Mouse (Mus musculus) right cerebral cortex, postnatal 14 days (tissue): ENCODE results near the gene Reln.

ENCODE experiments used
- DNase-seq: peaks from one replicate; pipeline ENCODE4 v3.0.0; 2022

Gene Reln

DNA sequence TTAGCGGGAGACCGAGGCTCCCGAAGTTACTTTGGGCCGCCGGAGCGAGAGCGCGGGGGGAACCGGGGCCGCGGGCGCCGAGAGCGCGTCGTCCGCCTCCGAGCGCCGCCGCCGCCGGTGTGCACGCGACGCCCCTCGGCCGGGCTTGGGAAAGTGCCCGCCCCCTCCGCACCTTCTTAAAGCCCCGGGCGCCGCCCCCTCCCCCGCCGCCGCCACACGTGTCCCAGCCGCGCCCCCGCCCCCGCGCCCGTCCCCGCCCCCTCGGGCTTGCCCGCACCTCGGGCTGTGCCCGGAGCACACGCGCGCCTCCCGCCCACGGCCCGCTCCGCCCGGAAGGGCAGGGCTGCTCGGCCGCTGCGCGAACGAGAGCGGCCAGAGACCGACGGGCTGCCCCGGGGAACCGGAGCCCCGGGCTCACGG is at the start of gene Reln:
Gene Reln, minus strand, starts transcription at position 147 of the 420 bp plus-strand sequence.
- DNase-seq: peak; percentile 39

GRCm38 (mm10) chr5:22388502-22388901 is 44.0 kb upstream of the Reln start:
- no peak for DNase-seq

GRCm38 (mm10) chr5:22360510-22360909 is 16.0 kb upstream of the Reln start:
- DNase-seq: no peak

- no peak for DNase-seq
These were observed 3.9 kb upstream of the Reln start for GRCm38 (mm10) chr5:22348412-22348811.

DNA sequence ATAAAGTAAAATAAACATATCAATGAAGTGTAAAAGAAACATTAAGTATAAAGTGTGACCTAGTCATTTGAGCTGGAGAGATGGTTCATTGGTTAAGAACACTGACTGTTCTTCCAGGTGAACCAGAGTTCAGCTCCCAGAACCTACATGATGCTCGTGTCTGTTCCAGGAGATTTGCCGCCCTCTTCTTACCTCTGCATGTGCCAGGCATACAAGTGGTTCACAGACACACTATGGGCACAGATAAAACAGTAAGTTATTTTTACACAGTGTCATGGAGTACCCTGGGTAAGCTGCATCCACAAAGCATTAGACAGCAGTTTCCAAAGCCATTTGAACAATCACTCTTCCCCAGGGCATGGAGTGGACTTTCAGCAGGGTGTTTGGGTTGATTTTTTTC is 3.2 kb upstream of the Reln start:
- DNase-seq: no peak

DNA sequence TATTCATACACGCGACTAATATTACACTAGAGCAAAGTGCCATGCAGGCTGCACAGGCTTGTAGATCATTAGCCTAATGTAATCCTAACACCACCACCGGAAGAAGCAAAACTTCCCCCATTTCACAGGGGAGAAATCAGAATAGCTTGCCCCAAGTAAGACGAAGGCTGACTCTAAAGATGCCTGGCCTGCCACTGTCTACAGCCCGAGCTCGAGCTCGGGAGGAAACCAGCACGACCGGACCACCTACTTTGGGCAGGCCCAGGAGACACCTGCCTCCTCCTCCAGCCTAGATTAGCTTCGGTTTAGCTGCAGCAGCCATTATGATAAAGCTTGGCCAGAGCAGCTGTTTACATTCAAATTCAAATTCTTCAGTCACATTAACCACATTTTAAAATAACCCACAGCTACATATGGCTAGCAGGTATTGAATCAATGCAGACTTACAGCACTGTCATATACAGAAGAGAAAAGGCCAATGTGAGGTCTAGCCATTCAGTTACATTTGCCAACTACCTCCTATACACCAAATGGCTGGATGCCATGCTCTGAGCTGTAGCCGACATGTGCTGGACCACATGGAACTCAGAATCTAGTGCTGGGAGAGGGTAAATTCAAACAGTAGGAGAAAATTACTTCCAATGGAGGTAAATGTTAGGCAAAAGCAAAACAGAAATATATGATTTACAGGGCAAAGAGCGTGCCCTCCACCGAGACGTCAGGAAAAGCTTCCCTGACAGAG is 1.6 kb upstream of the Reln start:
- DNase-seq: no peak

DNA sequence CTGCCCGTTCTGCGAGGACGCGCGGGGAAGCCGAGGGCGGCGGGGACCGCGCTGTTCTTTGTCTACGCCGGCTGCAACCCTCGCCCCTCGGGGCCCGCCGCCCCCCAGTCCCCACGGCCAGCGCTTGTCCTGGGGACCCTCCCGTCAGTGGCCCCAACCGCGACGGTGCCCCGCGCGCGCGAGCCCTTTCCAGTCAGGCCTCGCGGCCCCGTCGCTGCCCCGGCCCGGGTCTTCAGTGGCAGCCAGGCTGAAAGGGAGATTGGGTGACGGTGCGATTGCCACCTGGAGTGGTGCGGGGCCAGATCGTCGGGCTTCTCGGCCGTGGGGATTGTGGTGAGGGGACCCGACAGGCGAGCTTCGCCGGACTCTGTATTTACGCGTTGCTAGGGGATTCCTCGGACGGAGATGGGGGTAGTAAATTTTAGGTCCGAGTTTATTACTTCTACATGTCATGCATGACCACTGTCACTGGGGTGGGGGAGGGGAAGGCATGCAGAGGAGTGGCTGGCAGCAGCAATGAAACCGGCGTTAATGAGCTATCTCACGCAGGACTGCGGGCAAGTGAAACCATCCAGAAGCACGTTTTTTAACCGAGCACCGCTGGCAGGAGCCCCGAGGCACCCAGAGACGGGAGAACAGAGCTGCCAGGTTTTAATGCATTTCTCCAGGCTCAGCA is 612 bp upstream of the Reln start:
- peak; percentile 22 for DNase-seq

DNA sequence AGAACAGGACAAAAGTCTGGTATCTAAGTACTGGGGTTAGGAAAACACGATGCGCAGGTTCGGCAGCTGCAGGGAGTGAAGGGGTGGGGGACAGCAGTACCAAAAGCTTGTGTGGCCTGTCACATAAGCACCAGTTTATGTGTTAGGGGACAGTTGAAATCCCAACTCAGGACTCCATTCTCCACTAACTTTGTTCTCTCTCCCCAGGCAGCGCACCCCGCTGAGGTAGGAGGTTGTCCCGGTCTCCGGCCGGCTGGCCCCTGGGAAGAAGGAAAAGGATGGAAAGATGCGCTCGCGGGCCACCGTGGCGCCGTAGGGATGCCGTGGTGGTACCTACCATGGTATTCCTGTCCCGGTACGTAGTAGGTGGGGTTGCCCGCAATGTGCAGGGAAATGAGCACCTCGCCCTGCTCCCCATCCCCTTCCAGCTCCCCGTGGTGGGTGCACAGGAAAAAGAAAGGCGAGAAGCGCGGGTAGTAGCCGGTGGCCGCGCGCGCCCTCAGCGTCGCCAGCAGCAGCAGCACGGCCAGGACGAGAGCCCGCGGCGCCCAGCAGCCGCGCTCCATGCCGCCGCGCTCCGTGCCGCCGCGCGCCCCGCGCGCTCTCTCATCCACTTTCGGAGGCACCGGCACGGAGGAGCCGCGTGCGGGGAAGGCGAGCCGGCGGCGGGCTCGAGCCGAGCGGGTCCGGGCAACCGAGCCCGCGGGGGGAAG is 503 bp downstream of the Reln start:
- DNase-seq: peak; percentile 31

DNA sequence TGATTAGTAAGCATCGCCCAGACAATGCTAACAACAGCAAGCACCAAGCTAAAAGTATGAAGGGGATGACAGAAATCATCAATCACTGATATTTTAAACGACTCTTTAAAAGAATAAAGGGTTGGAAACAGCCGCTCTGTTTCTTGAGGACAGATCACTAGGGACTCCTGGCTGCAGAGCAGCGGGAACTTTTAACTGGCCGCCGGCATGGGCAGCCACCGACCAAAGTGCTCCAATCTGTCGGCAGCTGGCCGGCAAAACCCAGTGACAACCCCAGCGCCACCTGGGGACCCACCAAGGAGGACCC is 1.0 kb downstream of the Reln start:
- DNase-seq: no peak

DNA sequence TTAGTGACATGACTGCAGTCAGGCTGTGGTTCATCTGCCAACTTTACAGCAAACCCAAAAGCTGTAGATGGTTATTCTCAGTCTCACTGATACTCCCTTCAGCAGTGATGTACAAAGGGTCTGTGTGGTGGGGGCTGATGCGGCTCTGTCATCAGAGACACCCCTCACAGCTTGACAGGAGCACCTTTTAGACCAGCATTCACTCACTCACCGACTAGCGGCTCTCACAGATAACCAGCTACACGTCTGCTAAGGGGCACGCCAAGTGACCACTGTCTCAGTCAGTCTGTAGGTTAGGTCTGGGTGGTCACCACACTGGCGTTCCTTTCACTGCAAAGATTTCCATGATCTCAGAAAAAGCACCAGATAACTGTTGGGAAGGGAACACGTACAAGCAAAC is 2.0 kb downstream of the Reln start:
- no peak for DNase-seq

GRCm38 (mm10) chr5:22340991-22341390 is 3.5 kb downstream of the Reln start:
- DNase-seq: no peak

- DNase-seq: no peak
These were observed 9.1 kb downstream of the Reln start for GRCm38 (mm10) chr5:22335408-22335807.

GRCm38 (mm10) chr5:22330802-22331201 is 13.7 kb downstream of the Reln start:
- DNase-seq: peak; percentile 10

DNA sequence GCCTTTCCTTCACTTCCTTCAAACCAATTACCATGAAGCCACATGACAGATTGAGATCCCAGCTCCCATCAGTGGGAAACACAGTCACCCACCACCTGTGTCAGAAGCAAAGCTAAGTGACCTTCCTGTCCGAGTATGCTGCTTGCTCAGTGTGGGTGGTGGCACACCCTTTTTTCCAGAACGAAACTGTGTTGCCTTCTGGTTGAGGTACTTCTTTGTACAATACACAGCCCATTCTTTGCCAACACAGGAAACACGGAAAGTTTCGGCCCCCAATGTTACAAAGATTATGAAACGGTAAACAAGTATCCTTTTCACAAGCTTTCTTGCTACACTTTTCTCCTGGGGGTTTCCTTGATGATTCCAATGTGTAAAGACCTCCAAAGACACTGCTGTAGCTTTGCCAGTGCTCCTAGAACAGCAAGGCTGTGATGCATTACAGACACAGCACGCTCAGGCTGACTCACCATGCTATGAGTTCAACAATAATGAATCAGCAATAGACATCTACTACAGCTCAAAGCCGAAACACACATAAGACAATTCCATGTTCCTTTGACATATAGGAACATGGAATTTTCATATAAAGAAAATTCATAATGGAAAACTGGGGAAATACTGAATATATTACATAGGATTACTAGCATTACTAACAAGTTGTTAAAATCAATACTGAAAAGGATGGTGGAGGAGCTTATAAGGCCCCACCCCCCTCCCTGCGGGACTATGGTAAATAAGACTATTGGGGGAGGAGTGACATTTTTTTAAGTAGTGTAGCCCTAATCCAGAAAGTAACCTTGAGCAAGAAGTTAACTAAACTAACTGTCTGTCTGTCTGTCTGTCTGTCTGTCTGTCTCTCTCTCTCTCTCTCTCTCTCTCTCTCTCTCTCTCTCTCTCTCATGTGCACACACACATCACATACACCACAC is 15.8 kb downstream of the Reln start:
- DNase-seq: no peak

DNA sequence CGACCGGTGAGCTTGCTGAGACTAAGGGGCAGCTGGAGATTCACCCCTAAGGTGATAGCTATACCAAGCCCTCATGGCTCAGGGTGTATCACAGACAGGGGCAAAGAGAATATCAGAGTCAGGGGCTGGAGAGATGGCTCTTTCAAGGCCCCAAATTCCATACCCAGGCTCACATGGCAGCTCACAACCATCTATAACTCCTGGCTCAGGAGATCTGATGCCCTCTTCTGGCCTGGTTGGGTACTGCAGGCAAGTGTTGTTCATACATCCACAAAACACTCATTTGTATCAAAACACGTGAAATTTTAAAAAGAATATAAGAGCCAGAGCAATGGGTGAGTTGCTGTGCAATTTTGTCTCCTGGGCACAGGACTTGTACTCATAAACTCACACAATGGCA is 17.3 kb downstream of the Reln start:
- peak; percentile 53 for DNase-seq

- DNase-seq: no peak
These were observed 20.7 kb downstream of the Reln start for GRCm38 (mm10) chr5:22323801-22324200.

- DNase-seq: no peak
These were observed 26.7 kb downstream of the Reln start for GRCm38 (mm10) chr5:22317807-22318206.

DNA sequence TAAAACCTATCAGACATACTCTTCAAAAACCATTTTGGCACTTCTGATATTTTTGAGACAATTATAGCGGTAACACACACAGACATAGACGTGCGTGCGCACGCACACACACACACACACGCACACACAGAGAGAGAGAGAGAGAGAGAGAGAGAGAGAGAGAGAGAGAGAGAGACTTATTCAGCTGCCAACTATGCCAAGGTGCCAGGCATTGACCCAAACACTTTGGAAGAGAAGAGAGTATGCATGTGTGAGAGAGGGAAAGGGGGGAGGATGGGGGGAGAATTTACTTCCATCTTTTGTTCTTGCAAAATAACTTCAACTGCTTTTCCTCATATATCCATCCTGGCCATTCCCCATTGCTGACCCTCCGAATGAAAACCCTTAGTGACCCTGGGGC is 28.0 kb downstream of the Reln start:
- DNase-seq: no peak

GRCm38 (mm10) chr5:22315990-22316389 is 28.5 kb downstream of the Reln start:
- no peak for DNase-seq

DNA sequence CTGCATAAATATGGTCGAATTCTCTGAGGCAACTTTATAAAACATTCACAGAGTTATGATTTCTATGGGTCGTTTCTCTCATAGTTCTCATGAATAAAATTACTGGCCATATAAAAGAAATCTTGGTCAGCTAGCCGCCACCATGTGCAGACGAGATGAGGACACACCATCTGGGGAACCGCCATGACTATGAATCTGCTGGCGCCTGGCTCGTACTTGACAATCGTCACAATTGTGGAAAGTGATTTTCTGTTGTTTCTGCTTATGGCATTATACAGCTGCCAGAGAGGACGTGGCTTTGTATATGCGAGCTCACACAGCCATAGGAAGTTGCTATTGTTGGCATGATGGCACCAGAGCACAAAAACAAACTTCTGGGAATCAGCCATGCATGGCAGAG is 31.5 kb downstream of the Reln start:
- no peak for DNase-seq

DNA sequence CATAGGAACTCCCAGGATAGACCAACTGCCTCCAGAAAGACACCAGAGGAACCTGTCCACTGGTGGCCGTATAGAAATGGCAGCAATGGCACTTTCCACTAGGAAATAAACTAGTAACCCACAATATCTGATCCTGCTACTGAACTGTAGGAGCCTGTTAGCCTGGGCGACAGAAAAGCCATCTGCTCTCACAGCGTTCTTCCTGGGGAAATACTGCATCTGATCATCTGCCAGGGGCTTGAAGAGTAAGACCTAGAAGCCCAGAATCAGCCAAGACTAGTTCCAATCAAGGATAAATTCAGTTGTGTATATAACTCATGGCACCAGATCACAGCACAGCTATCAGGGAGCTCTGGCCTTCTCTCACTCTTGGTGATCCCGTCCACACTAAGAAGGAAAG is 33.5 kb downstream of the Reln start:
- no peak for DNase-seq

DNA sequence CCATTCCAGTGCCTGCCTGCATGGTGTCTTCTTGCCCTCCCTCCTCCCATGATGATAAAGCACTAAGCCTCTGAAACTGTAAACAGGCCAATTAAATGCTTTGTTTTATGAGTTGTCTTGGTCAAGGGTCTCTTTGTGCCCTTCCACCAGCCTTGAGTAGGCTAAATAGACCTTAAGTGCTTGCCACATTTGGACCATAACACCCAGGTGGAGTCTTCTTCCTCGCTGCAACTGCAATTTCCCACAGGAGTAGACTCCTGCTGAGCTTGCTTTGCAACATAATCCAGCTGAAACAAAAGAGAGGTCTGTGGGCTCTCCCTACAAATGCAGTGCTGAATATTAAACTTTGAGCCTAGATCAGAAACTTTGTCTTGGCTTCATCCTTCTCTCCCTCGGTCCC is 35.5 kb downstream of the Reln start:
- no peak for DNase-seq

GRCm38 (mm10) chr5:22307853-22308252 is 36.6 kb downstream of the Reln start:
- DNase-seq: no peak
